Mouse (Mus musculus) adrenal gland, postnatal 36 days (tissue): ENCODE data around the gene Prr29. TPM values are rescaled to one million over a fixed set of nuclear protein-coding genes. Genes with fewer than 3 reads are reported as not detected.
"Not testable (repeated sequence)": the region's sequence is repeated elsewhere in the genome, so short reads cannot be mapped to it uniquely, and the experiment has no call there.

ENCODE experiments used
- DNase-seq, 2 experiments: peaks; one replicate each; pipeline ENCODE4 v3.0.0; 2021; ENCODE audit warnings: mixed read lengths in 1 of 2
- long read RNA-seq, 2 experiments: library from polyadenylated mRNA; stranded (forward); transcript quantifications; one replicate each; pipeline ENCODE4 v2.0.0; 2021; ENCODE audit warnings: borderline sequencing depth in 2 of 2
- total RNA-seq, 2 experiments: library from RNA; stranded (reverse); gene quantifications; 2 replicates each; pipeline ENCODE4 v1.2.3; 2021

Gene Prr29
- total RNA-seq: not detected
- long read RNA-seq, experiment 1: 0 reads
- long read RNA-seq, experiment 2: 0 reads

DNA sequence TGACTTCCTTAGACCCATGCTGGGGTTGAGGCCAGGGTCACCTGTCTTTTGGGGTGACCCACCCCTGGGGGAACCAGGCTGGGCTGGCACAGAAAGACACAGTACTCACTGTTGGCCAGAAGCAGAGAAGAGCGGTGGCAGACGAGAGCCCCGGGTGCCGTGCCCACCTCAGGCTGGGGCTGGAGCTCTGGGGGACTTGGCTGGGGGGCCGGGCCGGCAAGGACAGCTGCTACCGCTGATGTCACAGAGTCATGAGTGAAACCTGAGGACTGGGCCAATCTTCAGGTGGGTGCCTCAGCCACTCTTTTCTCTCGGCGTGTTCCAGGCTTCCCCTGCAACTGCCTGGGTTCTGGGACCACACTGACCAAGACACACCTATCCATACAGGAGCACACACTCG is at the start of gene Prr29:
TSS of gene Prr29 (plus strand) at position 107 of the 400 bp plus-strand sequence.
- DNase-seq: no peak

DNA sequence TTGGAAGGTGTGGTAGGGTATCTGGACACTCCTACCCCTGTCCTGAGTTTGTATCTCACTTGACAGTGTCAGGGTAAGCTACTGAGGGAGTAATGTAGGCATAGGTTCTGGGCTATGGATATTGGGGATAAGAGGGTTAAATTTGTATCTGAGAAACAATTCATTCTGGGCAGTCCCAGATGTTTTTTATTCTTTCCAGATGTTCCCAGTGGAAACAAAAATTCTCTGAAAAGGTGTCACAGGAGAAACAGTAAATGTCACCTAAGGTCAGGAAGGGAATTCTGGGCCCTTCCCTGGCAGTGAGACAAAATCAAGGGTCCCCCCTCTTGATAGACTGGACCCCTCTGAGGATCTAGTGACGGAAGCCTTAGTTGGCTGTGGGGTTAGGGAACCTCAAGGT is 48.9 kb upstream of the Prr29 start:
- DNase-seq: no peak

- no peak for DNase-seq
These were observed 47.5 kb upstream of the Prr29 start for GRCm38 (mm10) chr11:106317801-106318200.

DNA sequence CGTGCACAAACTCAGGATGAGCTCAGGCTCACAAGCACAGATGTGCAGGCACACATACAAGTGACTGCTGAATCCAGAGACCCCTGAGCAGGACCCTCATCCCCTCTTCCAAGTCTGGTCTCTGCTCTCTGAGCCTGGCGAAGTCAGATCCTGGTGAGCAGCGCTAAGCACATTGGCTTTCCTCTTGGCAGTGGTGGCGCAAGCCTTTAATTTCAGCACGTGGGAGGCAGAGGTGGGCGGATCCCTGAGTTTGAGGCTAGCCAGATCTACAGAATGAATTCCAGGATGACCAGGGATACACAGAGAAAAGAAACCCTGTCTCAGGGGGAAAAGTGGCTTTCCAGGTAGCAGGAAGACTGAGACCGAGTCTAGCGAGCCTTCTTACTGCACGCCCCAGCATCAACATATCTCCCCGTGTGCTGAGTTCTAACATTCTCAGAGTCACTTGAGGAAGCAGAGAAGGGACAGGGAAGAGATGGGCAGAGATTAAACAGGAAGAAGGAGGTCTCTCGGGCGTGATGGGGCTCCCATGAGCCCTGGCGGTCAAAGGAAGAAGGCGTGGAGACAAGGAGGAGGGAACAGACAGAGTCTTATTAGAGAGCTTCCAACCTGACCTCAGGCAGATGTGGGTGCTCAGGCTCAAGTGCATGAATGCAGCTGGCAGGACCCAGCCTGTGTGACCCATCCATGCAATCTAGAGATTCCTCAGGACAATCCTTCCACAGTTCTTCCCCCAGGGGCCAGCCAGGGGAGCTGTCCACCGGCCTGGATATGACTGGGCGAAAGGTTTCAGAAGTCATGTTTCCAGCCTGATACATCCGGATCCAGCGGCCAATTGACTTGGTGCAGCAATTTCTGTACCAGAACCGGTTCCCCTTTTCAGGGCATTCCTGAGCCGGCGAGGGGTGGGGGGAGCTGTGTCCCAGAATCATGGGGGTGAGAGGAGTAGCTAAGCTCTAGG is 46.6 kb upstream of the Prr29 start:
- DNase-seq: no peak

GRCm38 (mm10) chr11:106324858-106325257 is 40.4 kb upstream of the Prr29 start:
- peak in 1 of 2 experiments; percentile 40 for DNase-seq

GRCm38 (mm10) chr11:106325566-106326206 is 39.6 kb upstream of the Prr29 start:
- DNase-seq: peak; percentile 54 to 76

DNA sequence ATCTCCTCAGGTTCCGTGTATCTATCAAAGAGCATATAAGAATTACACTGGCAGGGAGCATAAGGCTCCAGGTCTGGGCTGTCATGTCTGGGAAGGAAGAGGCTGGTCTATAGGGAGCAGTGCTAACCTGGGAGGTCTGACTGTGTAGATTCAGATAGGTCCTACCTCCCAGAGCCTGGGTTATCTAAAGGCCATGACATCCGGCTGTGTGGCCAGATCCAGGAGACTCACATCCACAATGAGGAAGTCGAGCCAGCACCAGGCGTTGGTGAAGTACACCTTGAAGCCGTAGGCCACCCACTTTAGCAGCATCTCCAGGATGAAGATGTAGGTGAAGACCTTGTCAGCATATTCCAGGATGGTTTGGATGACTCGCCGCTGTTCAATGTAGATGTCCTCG is 38.8 kb upstream of the Prr29 start:
- DNase-seq: no peak

- DNase-seq: no peak
These were observed 36.8 kb upstream of the Prr29 start for GRCm38 (mm10) chr11:106328521-106328920.

DNA sequence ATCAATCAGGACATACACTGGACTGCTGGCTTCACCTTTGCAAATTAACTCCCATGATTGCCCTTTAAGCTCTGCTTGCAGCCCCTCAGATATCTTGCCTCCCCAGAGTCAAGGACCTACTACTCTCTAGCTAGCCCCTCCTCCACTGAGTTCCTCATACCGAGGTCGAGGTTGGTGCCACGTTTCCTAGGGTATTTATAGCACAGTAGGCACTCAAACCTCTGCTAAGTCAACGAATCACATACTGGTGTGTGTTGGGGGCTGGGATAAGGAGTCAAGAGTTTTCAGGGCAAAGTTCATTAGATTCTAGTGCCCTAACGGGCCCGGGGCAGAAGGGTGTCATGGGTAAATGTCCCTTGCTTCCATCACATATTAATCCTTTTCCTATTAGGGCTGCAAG is 36.1 kb upstream of the Prr29 start:
- no peak for DNase-seq

- DNase-seq: peak; percentile 24 to 43
These were observed 35.6 kb upstream of the Prr29 start for GRCm38 (mm10) chr11:106329682-106330081.

GRCm38 (mm10) chr11:106332458-106332857 is 32.8 kb upstream of the Prr29 start:
- DNase-seq: no peak

DNA sequence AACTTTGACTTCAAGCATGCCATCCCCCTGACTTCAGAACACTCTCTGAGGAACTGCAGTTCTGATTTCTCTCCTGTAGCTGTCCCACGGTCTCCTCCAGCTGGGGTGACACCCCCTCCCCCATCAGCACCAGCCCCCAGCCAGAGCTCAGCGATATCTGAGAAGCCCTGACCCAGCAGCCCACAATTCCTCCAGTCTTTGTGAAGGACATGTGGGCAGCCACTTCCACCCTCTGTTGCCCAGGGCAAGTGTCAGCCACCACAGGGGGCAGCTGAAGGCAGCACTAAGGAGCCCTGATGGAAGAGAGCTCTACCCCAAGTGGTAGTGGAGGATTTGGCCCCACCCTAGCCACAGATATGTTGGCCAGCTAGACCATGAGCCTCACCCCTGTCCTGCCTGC is 31.2 kb upstream of the Prr29 start:
- no peak for DNase-seq

DNA sequence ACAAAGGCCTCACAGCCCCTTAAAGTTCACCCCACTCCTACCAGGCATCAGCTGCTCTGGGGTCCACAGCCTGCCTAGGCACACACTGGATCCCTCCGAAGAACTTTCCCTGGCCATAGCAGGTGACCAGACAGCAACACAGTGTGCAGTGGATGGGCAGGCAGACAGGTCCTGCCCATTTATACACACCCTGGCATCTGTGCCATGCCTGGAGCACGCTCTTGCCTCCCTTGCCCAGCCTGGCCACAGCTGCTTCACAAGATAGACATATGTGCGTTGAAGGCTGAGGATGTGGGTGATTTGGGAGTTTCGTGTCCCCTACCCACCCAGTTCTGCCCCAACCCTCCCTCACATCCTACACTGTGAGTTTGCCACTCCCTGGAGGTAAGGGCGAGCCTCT is 27.2 kb upstream of the Prr29 start:
- no peak for DNase-seq

GRCm38 (mm10) chr11:106338870-106339269 is 26.4 kb upstream of the Prr29 start:
- DNase-seq: no peak

DNA sequence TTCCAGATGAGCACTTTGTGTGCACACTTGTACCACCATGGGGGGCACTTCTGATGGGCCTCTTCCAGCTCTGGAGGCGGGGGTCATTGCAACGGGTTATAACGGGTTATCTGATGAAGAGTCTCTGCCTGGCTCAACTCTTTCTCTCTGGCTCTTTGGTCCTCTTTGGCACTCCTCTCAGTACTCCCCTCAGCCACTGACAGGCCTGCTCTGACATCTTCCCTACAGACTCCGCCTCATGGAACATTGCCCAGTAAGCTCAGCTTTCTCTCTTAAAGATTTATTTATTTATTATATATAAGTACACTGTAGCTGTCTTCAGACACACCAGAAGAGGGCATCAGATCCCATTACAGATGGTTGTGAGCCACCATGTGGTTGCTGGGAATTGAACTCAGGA is 25.9 kb upstream of the Prr29 start:
- not testable (repeated sequence) for DNase-seq

DNA sequence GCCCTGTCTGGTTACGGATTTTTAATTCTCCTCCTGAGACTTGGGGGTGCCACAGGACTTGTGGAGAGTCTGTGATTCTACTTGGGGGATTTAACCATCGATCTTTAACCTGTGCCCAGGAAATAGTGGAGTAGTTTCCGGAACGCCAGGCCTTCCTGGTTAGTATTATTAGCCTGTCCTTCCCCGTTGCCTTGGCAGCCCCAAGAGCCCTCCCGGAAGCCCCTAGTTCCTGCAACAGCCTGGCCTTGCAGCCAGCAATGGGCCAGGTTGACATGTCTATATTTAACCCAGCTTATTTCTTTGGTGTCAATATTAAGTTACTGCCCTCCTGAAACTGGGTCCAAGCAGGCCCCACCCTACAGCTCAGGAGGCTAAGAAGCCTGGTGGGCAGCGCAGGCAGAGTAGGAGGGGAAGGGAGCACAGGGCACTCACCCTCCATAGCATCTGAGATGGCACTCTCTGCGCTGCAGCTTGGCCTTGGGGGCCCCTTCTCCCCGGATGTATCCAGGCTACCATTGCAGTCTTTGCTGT is 24.2 kb upstream of the Prr29 start:
- DNase-seq: peak; percentile 39 to 53

- DNase-seq: no peak
These were observed 20.4 kb upstream of the Prr29 start for GRCm38 (mm10) chr11:106344910-106345309.

GRCm38 (mm10) chr11:106349772-106350171 is 15.5 kb upstream of the Prr29 start:
- no peak for DNase-seq

- DNase-seq: peak; percentile 37 to 50
These were observed 14.4 kb upstream of the Prr29 start for GRCm38 (mm10) chr11:106350853-106351252.

DNA sequence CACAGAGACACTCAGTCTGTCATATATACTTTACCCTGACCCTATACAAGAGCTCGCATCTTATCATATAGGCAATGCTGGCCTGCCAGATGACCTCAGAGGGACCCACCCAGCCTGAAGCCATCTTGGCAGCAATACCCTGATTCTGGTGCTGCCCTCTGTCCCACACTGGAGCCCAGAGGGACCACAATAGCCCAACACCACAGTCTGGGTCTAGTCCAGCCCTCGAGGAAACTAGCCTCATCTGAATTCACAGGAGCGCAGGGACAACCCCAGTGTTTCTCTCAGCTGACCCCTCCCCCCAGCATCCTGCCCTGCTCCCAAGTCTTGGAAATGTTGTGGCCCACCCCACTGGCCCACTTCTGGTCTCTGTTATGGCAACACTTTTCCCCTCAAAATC is 14.0 kb upstream of the Prr29 start:
- no peak for DNase-seq

DNA sequence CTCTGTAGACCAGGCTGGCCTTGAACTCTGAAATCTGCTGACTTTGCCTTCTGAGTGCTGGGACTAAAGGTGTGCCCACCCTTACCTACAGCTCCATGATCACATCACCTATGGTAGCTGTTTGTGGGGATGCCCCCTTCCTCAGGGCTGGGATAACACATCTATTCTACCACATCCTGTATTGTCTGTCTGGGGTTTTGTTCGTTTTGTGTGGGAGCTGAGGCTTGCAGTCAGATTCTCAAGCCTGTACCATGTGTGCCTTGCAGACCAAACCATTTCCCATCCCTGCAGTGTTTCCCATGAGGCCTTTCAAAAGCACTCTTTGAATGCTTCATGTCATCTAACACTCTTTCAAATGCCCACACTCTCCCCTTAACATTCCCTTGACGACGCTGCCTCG is 13.3 kb upstream of the Prr29 start:
- no peak for DNase-seq

DNA sequence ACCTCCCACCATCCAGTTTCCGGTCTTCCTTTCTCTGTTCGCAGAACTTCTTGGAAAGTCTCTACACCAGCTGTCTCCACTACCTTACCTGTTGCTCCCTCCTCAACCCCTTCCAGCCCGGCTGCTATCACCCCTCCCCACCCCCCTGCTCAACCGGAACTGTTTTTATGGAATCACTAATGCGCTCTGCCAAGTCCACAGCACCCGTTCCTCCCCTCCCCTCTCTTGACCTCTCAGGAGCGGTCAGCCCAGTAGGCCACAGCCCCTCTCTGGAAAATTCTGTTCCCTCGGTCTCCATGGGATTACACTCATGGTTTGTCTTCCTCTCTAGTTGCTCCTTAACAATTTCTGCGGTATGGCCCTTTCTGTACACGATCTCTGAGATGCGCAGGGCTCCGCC is 12.1 kb upstream of the Prr29 start, which contains the start of gene Scn4a:
TSS of gene Scn4a (minus strand) at position 101 of the 400 bp plus-strand sequence.
- no peak for DNase-seq

DNA sequence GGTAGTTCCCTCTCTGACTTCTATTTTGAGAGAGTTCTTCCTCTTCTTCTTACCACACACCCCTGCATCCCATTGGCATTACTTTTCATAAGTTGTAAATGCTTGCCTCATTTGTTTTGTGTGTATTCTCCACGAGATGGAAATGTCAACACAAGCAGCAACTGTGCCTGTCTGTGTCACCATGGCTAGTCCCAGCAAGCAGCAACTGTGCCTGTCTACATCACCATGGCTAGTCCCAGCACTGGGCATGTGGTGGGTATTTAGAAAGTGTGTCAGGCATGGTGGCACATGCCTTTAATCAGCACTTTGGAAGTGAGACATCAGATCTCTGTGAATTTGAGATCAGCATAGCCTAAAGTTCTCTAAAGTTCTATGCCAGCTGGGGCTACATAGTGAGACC is 11.1 kb upstream of the Prr29 start:
- no peak for DNase-seq
